Mouse (Mus musculus): ENCODE measurements around the gene Tbc1d22a.

GRCm38 (mm10) chr15:86385436-86385835, 171.2 kb downstream of the Tbc1d22a start:
- TF ChIP-seq CTCF (IDR thresholded peaks at IDR 0.05; ENCODE audit: extremely low read depth, insufficient read depth, insufficient read length, insufficient replicate concordance) (no peak), POLR2A (IDR thresholded peaks at IDR 0.05; ENCODE audit: low read depth, low read length) (no peak)

Measured in spleen, adult 2 months (tissue).